Mouse (Mus musculus) liver, embryonic 15.5 days (tissue): ENCODE data around the gene Arhgap10. TPM values are rescaled to one million over a fixed set of nuclear protein-coding genes. Genes with fewer than 3 reads are reported as not detected.

ENCODE experiments used
- ATAC-seq: fragments of 200-750 bp; cut with Nextera tagmentation; 2 replicates; pipeline ENCODE4 v1.8.0; 2017; ENCODE audit warnings: moderate number of reproducible peaks, mild to moderate bottlenecking, moderate library complexity; ENCODE audit not compliant: insufficient read depth
- H3K27ac ChIP-seq: fragments of 300-500 bp; sonication (generic); replicated peaks from 2 replicates; pipeline ENCODE4 v1.5.1; 2015; ENCODE audit warnings: mild to moderate bottlenecking, inconsistent platforms
- H3K27me3 ChIP-seq: fragments of 300-500 bp; sonication (generic); 2 replicates; pipeline ENCODE4 v1.6.1; 2015; ENCODE audit warnings: mild to moderate bottlenecking, inconsistent platforms
- H3K36me3 ChIP-seq: fragments of 300-500 bp; sonication (generic); replicated peaks from 2 replicates; pipeline ENCODE4 v1.6.1; 2015; ENCODE audit warnings: moderate library complexity, mild to moderate bottlenecking, inconsistent platforms
- H3K4me1 ChIP-seq: fragments of 300-500 bp; sonication (generic); replicated peaks from 2 replicates; pipeline ENCODE4 v1.6.1; 2015; ENCODE audit warnings: inconsistent platforms
- H3K4me2 ChIP-seq: fragments of 300-500 bp; sonication (generic); 2 replicates; pipeline ENCODE4 v1.6.1; 2015; ENCODE audit warnings: moderate library complexity, mild to moderate bottlenecking, inconsistent platforms
- H3K4me3 ChIP-seq: fragments of 300-500 bp; sonication (generic); replicated peaks from 2 replicates; pipeline ENCODE4 v1.5.1; 2015; ENCODE audit warnings: mild to moderate bottlenecking, inconsistent platforms
- H3K9ac ChIP-seq: fragments of 300-500 bp; sonication (generic); 2 replicates; pipeline ENCODE4 v1.6.1; 2015; ENCODE audit warnings: moderate library complexity, mild to moderate bottlenecking, inconsistent platforms
- H3K9me3 ChIP-seq: fragments of 300-500 bp; sonication (generic); replicated peaks from 2 replicates; pipeline ENCODE4 v1.6.1; 2016; ENCODE audit warnings: inconsistent platforms
- WGBS: fragments of 180-500 bp; shearing (Covaris S2); methylation state at CpG from one replicate; pipeline ENCODE4 v1.1.7; 2015; ENCODE audit warnings: mixed read lengths; ENCODE audit not compliant: insufficient replicate concordance; 5-methylcytosine and 5-hydroxymethylcytosine counted together
- polyA plus RNA-seq: library from polyadenylated mRNA; unstranded; fragments of >200 nt; fragmentation: Nextera tagmentation; extraction: Ambion mirVana; gene quantifications from 2 replicates; pipeline ENCODE4 v1.2.1, GENCODE M21; 2015

Arhgap10 gene
- polyA plus RNA-seq, 1 experiment from 2014 or later, result 5.8 TPM

DNA sequence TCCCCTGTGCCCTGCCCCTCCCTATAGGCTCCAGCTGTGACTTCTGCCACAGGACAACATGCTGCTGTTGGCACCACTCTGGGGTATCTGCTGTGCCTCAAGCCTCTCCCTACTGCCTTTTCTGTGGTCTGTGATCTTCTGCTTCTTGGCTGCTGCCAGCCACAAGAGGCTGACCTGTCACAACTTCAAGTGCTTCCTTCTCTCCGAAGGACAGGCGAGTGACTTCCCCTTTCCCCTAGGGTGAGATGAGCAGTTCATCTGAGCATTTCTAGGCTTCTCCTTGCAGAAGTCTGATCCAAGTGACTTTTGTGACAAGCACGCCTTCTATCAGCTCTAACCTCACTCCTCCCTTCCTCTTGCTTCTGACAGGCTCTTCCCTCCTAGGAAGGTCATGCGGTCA is 34.1 kb downstream of the Arhgap10 start:
- H3K4me1 ChIP-seq, result peaks cover 75% of the 10 kb centered on the region

DNA sequence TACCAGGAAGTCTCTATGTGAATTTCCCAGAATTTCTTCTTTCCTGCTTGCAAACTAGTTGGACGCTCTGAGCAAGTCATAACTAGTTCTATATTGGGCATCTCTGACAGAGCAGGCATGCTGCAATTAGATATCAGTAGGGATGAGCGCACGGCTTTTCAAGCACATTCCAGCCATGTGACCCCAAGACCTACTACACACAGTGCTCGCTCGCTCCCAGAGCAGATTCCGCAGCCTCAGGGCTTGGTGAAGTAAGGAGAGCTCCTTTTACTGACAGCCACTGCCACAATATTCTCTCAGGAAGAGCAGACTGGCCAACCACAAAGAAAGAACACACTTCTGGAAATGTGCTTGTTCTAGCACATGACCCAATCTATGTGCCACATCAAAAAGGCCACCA is 36.0 kb downstream of the Arhgap10 start:
- H3K9ac ChIP-seq, result no peak overlapping the region
- no peak overlapping the region for H3K4me3 ChIP-seq
- no peak for ATAC-seq
- H3K4me2 ChIP-seq, result no peak overlapping the region
- peaks cover 68% of the 10 kb centered on the region for H3K4me1 ChIP-seq
- H3K27me3 ChIP-seq, result no peaks in the 10 kb centered on the region
- no peaks in the 10 kb centered on the region for H3K36me3 ChIP-seq
- WGBS, result 68% methylated on average over 6 of the region's 6 CpGs
- no peak overlapping the region for H3K27ac ChIP-seq
- no peaks in the 10 kb centered on the region for H3K9me3 ChIP-seq

More for the DNA sequence above, 34.1 kb downstream of the Arhgap10 start:
- Histone ChIP-seq H3K27ac (peak overlapping the region; percentile 29), H3K9me3 (no peaks in the 10 kb centered on the region), H3K4me3 (no peak overlapping the region), H3K36me3 (no peaks in the 10 kb centered on the region), H3K4me2 (peak overlapping the region; percentile 20; the same call in 1 of the 2 replicates), H3K27me3 (no peaks in the 10 kb centered on the region), H3K9ac (no peak overlapping the region)
- ATAC-seq, result peak; percentile 31
- 21% methylated on average over 4 of the region's 4 CpGs for WGBS

DNA sequence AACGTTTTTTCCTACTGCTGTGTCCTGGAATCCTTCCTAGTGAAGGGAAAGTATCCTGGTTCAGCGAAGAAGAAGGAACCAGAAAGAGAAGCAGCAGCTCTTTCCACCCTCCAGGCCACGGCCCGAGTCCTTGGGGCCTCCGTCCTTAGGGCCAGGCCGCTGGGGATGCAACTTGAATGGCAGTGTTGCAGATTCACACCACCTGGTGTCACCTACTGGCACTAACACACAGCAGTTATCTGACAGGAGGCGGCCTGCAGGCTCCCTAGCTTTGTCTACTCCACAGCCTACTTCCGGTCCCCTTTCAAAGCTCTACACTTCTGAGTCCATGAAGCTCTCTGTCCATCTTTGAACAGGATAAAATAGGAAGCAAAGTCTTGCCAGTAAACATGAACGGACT is 37.8 kb downstream of the Arhgap10 start:
- Histone ChIP-seq H3K9ac (no peak overlapping the region), H3K4me3 (no peak overlapping the region), H3K4me1 (peaks cover 51% of the 10 kb centered on the region), H3K27ac (no peak overlapping the region), H3K4me2 (no peak overlapping the region), H3K36me3 (no peaks in the 10 kb centered on the region), H3K9me3 (no peaks in the 10 kb centered on the region), H3K27me3 (no peaks in the 10 kb centered on the region)
- ATAC-seq, result no peak
- WGBS, result 60% methylated on average over 9 of the region's 9 CpGs

DNA sequence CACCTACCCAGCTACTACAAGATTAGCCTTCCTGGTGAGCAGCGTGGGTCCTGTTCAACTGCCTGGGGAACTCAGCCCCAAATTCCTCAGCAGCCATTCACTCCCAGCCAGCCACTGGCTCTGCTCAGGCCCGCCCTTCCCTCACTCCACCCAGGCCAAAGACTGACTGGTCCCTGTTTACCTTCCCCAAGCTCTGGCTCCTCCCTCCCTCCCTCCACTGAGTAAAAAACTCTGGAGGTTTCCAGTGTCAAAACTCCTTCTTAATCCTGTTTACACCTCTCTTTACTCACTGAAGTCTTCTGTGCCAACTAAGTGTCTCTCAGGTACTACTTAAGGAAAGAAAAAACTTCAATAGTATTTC is 38.9 kb downstream of the Arhgap10 start:
- Histone ChIP-seq H3K27me3 (no peaks in the 10 kb centered on the region), H3K36me3 (no peaks in the 10 kb centered on the region), H3K4me3 (no peak overlapping the region), H3K9me3 (no peaks in the 10 kb centered on the region), H3K4me2 (peak overlapping the region; percentile 23; the same call in 1 of the 2 replicates), H3K27ac (peak overlapping the region; percentile 39; the same call in 1 of the 2 replicates), H3K4me1 (peaks cover 42% of the 10 kb centered on the region), H3K9ac (no peak overlapping the region)
- peak; percentile 81 for ATAC-seq
- 17% methylated on average over 2 of the region's 2 CpGs for WGBS

DNA sequence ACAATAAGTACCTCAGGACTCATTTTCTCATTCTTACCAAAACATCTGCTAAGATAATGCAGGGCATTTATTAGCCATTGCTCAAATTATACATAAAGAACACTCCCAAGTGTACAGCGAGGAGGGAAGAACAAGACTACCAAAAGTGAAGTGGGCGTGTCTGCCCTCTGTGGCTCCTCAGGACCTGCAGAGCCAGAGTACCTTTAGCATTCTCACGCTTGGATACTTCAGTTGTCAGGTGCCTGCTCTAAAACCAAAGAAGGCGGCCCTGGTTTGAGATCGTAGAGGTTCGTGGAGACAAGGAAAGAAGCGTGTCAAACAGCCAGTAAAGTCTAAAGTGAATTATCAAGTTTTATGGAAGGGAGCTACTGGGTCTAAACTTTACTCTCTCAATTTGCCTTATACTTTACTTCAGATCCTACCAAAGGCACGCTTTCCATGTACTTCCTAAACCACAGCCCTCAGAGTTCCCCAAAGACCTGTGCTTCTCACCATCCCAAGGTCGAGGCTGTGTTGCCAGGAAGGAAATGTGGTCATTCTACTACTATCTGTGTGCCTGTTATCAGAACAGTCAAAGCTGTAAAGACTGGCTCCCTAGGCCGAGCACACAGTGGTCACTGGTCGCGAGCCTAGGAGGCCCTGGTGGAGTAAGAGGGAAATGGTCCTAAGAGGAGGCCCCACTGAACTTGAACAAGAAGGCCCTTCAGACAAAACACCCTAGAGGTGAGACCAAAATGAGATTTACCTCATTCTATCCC is 39.4 kb downstream of the Arhgap10 start:
- Histone ChIP-seq H3K4me3 (no peak overlapping the region), H3K27me3 (no peaks in the 10 kb centered on the region), H3K4me2 (peak overlapping the region; percentile 23; the same call in 1 of the 2 replicates), H3K36me3 (no peaks in the 10 kb centered on the region), H3K9ac (no peak overlapping the region), H3K4me1 (peaks cover 36% of the 10 kb centered on the region), H3K9me3 (no peaks in the 10 kb centered on the region), H3K27ac (peak overlapping the region; percentile 39)
- WGBS, result 35% methylated on average over 12 of the region's 12 CpGs
- ATAC-seq, result peak; percentile 65

DNA sequence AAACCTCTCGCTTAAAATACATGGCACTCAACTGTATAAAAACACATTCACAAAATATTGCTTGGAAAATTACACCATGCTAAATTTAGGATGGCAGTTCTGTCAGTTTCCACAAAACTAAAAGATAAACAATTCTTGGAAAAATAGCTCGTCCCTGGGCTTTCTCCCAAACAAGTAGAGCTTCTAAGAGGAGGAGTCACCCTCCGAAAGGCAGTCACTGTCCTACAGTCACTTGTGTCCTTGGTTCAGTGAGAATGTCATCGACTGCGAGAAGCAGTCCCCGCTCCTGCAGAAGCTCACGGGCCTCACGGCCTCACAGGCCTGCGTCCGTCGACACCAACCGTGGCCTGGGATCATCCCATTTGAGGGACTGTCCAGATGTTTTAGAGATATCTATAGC is 40.1 kb downstream of the Arhgap10 start:
- H3K4me3 ChIP-seq, result no peak overlapping the region
- H3K4me2 ChIP-seq, result no peak overlapping the region
- no peak for ATAC-seq
- peaks cover 31% of the 10 kb centered on the region for H3K4me1 ChIP-seq
- no peak overlapping the region for H3K9ac ChIP-seq
- WGBS, result 57% methylated on average over 12 of the region's 12 CpGs
- H3K9me3 ChIP-seq, result no peaks in the 10 kb centered on the region
- H3K27ac ChIP-seq, result no peak overlapping the region
- no peaks in the 10 kb centered on the region for H3K36me3 ChIP-seq
- no peaks in the 10 kb centered on the region for H3K27me3 ChIP-seq

DNA sequence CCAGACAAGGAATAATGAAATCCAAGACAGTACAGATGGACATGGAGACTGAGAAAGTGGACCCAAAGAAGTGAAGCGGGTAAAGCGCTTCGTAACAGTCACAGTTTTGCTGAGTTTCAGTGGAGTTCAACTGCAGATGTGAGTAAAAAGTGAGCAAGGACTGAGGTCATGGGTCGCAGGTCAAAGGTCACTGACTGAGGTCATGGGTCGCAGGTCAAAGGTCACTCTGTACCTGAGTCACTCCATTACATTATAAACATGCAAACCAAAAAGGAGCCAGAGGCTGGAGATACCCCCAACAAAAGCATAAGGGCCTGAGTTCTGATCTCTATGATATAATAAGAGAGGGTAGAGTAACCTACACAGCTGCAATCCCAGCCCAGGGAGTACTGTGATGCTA is 43.1 kb downstream of the Arhgap10 start:
- H3K9me3 ChIP-seq, result no peaks in the 10 kb centered on the region
- H3K4me2 ChIP-seq, result no peak overlapping the region
- H3K4me1 ChIP-seq, result peaks cover 20% of the 10 kb centered on the region
- H3K36me3 ChIP-seq, result no peaks in the 10 kb centered on the region
- H3K9ac ChIP-seq, result no peak overlapping the region
- no peaks in the 10 kb centered on the region for H3K27me3 ChIP-seq
- H3K27ac ChIP-seq, result no peak overlapping the region
- WGBS, result 77% methylated on average over 5 of the region's 5 CpGs
- ATAC-seq, result no peak
- H3K4me3 ChIP-seq, result no peak overlapping the region

DNA sequence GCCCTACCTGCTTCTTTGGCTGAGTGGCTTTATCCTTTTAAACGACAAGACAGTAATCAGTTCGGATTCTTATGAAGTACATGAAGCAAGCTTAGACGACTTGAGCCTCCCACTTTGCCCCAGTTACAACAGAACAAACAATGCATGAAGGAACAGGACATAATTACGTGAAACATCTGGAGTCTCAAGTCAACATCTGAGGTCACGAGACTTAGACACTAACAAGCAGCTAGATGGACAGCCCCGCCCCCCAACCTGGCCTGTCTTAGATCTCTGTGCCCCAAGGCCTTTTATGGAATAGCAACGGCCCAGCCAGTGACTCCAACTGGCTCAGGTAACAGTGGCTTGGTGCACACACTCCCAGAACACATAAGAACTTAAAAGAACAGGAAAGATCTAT is 44.0 kb downstream of the Arhgap10 start:
- no peaks in the 10 kb centered on the region for H3K9me3 ChIP-seq
- H3K4me1 ChIP-seq, result peaks cover 12% of the 10 kb centered on the region
- no peak overlapping the region for H3K4me3 ChIP-seq
- no peaks in the 10 kb centered on the region for H3K36me3 ChIP-seq
- ATAC-seq, result no peak
- no peaks in the 10 kb centered on the region for H3K27me3 ChIP-seq
- no peak overlapping the region for H3K9ac ChIP-seq
- H3K4me2 ChIP-seq, result no peak overlapping the region
- H3K27ac ChIP-seq, result no peak overlapping the region
- 64% methylated on average over 7 of the region's 7 CpGs for WGBS

DNA sequence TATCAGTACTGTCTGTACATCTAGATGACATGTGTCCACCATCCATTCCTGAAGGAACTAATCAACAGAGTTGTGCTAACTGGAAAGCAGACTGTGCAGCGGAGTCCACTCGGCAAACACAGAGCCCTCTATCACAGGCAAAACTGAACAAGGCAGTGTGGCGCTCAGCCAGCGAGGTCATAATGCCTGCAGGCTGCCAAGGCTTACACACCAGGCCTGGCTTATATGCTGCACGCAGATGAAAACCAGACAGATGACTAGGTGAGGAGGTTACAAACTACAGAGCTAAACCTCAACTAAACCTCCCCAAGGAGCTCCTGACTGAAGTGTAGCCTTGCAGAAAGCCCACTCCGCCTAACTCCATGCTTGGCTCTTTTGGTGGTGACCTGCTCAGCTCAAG is 44.4 kb downstream of the Arhgap10 start:
- Histone ChIP-seq H3K9me3 (no peaks in the 10 kb centered on the region), H3K27ac (no peak overlapping the region), H3K36me3 (no peaks in the 10 kb centered on the region), H3K27me3 (no peaks in the 10 kb centered on the region), H3K4me1 (peaks cover 8% of the 10 kb centered on the region), H3K9ac (no peak overlapping the region), H3K4me3 (no peak overlapping the region), H3K4me2 (no peak overlapping the region)
- WGBS, result 74% methylated on average over 6 of the region's 6 CpGs
- no peak for ATAC-seq

DNA sequence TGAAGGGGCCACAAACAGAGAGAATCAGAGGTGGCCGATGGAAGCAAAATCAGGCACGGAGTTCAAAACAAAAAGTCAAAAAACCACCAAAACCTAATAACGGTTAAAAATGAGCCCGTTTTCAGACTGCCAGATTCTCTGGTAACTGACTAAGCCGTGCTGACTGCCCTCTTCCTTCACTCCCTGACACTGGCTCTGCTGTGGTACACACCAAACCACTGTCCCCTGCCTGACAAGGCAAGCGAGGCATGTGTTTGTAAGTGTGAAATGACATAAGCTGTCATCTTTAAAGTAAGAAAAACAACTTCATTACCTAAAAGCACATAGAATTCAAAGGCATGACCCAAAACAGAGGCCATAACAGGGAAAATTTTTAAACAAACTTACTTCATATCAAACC is 56.4 kb downstream of the Arhgap10 start:
- no peak for ATAC-seq
- H3K27me3 ChIP-seq, result no peaks in the 10 kb centered on the region

DNA sequence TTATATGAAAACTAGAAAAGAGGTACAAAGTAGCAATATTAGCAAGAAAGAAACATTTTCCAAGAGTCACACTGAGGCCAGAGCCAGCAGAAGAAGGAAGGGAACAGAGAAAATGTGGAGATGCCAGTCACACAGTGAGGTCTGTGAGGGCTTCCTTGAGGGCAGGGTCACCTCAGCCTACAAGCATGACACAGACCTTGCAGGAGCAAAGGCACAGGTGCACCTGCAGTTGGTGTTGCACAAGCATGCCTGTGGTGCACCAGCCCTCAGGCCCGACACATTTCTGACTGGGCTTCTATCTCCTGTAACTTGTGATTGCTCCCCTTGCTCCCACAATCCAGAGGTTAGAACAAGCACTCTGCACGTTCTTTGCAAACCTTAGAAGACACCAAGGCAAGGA is 57.4 kb downstream of the Arhgap10 start:
- Histone ChIP-seq H3K9me3 (no peaks in the 10 kb centered on the region), H3K27me3 (no peaks in the 10 kb centered on the region), H3K4me3 (no peak overlapping the region), H3K4me1 (no peaks in the 10 kb centered on the region; the same call in 1 of the 2 replicates), H3K9ac (no peak overlapping the region), H3K4me2 (no peak overlapping the region), H3K36me3 (no peaks in the 10 kb centered on the region), H3K27ac (no peak overlapping the region)
- no peak for ATAC-seq
- WGBS, result 74% methylated on average over 2 of the region's 2 CpGs

More for the DNA sequence above, 56.4 kb downstream of the Arhgap10 start:
- 71% methylated on average over 6 of the region's 6 CpGs for WGBS
- H3K9me3 ChIP-seq, result no peaks in the 10 kb centered on the region
- H3K4me3 ChIP-seq, result no peak overlapping the region
- H3K27ac ChIP-seq, result no peak overlapping the region
- H3K9ac ChIP-seq, result no peak overlapping the region
- H3K4me1 ChIP-seq, result no peaks in the 10 kb centered on the region; the same call in 1 of the 2 replicates
- no peak overlapping the region for H3K4me2 ChIP-seq
- H3K36me3 ChIP-seq, result no peaks in the 10 kb centered on the region

DNA sequence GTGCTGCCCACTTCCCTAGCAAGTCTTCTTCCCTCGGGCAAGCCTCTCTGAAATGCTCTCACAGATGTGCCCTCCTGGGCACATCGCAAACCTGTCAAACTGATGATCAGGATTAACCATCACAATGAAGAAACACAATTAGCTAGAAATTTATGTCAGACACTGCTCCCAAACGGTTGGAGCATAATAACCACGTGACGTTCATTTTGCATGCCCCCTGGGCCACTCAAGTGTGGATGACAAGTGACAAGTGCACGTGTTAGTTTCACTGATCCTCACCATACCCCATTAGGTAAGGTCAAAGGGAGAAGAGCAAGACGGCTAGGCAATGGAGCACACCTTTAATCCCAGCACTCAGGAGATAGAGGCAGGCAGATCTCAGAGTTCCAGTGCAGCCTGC is 58.1 kb downstream of the Arhgap10 start:
- H3K4me3 ChIP-seq, result no peak overlapping the region
- no peaks in the 10 kb centered on the region for H3K36me3 ChIP-seq
- ATAC-seq, result no peak
- no peaks in the 10 kb centered on the region for H3K4me1 ChIP-seq
- H3K9me3 ChIP-seq, result no peaks in the 10 kb centered on the region
- H3K27ac ChIP-seq, result no peak overlapping the region
- no peaks in the 10 kb centered on the region for H3K27me3 ChIP-seq
- WGBS, result 64% methylated on average over 7 of the region's 7 CpGs
- H3K9ac ChIP-seq, result no peak overlapping the region
- H3K4me2 ChIP-seq, result no peak overlapping the region
